In genomic region chr3:126464262-126464661, GRCm38 (mm10) we compare ENCODE assay signal across 16 mouse cellular contexts.
"Had no signal": no experiment of that assay in that cellular context is flagged by ENCODE, and none has a peak within 500 bp of the region (broad histone marks: within the 10 kb centered on the region; RNA-seq: fewer than 3 reads in every experiment).

No protein-coding gene starts in this region.

- H3K4me1 ChIP-seq: limb, embryonic 12.5 days; liver, embryonic 13.5 days; lung, embryonic 15.5 days; megakaryocyte, embryonic 14.5 days; midbrain, embryonic 13.5 days had no signal

- H3K4me3 ChIP-seq: limb, embryonic 12.5 days; liver, embryonic 13.5 days; lung, embryonic 15.5 days; megakaryocyte, embryonic 14.5 days; midbrain, embryonic 13.5 days had no signal

- DNase-seq: kidney, adult 8-10 months; kidney, postnatal 25 days; layer of hippocampus, adult 9-11 months; layer of hippocampus, postnatal 36 days; liver; liver, embryonic 13.5 days; liver, postnatal 0 days; lung, postnatal 14 days; retina, postnatal 1 day; right cerebral cortex, postnatal 14 days; thymus, postnatal 36 days had no signal

- H3K4me2 ChIP-seq: limb, embryonic 12.5 days; liver, embryonic 13.5 days; lung, embryonic 15.5 days; midbrain, embryonic 13.5 days had no signal

- ATAC-seq: liver, postnatal 0 days; midbrain, embryonic 13.5 days had no signal

- H3K27ac ChIP-seq: limb, embryonic 12.5 days; liver, embryonic 13.5 days; lung, embryonic 15.5 days; macrophage; midbrain, embryonic 13.5 days had no signal

- H3K36me3 ChIP-seq: limb, embryonic 12.5 days; liver, embryonic 13.5 days; lung, embryonic 15.5 days; midbrain, embryonic 13.5 days had no signal

- H3K9me3 ChIP-seq: limb, embryonic 12.5 days; liver, embryonic 13.5 days; lung, embryonic 15.5 days; midbrain, embryonic 13.5 days had no signal

- H3K27me3 ChIP-seq: limb, embryonic 12.5 days; liver, embryonic 13.5 days; lung, embryonic 15.5 days; megakaryocyte, embryonic 14.5 days; midbrain, embryonic 13.5 days had no signal

- H3K9ac ChIP-seq: limb, embryonic 12.5 days; liver, embryonic 13.5 days; liver, postnatal 0 days; lung, embryonic 15.5 days; midbrain, embryonic 13.5 days had no signal
